ENCODE assay signal across 9 mouse cellular contexts in the genomic region with DNA sequence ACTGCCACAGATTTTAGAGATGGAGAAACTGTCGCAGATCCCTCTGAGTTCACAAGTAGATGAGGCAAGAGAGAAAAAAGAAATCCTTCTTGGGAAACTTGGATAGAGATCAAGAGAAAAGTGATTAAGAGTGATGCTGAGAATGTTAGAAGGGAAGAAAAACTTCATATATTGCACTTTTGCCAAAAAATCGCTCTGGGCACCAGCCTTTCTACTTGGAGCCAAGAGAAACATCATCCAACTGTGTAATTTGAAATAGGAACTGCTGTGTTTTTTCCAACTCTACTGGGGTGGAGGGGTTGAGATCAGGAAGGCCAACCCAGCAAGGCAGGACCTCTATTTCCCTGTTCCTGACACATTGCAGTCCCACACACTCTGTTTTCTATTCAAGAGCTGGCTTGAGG.
DNase-seq lines count a peak whose midpoint lies in the region; ATAC-seq and TF ChIP-seq lines count a peak whose summit lies in the region.
"Had no signal": no experiment of that assay in that cellular context is flagged by ENCODE, and none has a peak within 500 bp of the region (broad histone marks: within the 10 kb centered on the region; RNA-seq: fewer than 3 reads in every experiment).

No protein-coding gene starts in this region.

- ATAC-seq in embryonic facial prominence, embryonic 12.5 days (ENCODE audit: insufficient number of reproducible peaks, insufficient read depth, low FRiP score, low TSS enrichment) = no peak
- ATAC-seq in limb, embryonic 14.5 days (ENCODE audit: low FRiP score, low read depth) = no peak; the same call in 1 of the 2 replicates

- no peaks in the 10 kb centered on the region for H3K4me1 ChIP-seq in embryonic facial prominence, embryonic 12.5 days
- H3K4me1 ChIP-seq in embryonic facial prominence, embryonic 10.5 days = no peaks in the 10 kb centered on the region
- H3K4me1 ChIP-seq in limb, embryonic 14.5 days (ENCODE audit: control insufficient read depth, insufficient read depth, low read length) = 0 out of 2 replicates have a peak, but pooled peaks cover 2% of the 10 kb centered on the region
- peaks cover 9% of the 10 kb centered on the region for H3K4me1 ChIP-seq in limb, embryonic 10.5 days

- H3K9me3 ChIP-seq in embryonic facial prominence, embryonic 12.5 days = no peaks in the 10 kb centered on the region
- no peaks in the 10 kb centered on the region for H3K9me3 ChIP-seq in embryonic facial prominence, embryonic 10.5 days
- 0 out of 2 replicates have a peak, but pooled peaks cover 4% of the 10 kb centered on the region for H3K9me3 ChIP-seq in limb, embryonic 14.5 days (ENCODE audit: control insufficient read depth, low read length)
- no peaks in the 10 kb centered on the region for H3K9me3 ChIP-seq in limb, embryonic 10.5 days (replicated peaks)

- H3K4me3 ChIP-seq in embryonic facial prominence, embryonic 12.5 days = no peak overlapping the region
- H3K4me3 ChIP-seq in embryonic facial prominence, embryonic 10.5 days = no peak overlapping the region
- no peak overlapping the region for H3K4me3 ChIP-seq in limb, embryonic 14.5 days (replicated peaks; ENCODE audit: low read length)
- no peak overlapping the region for H3K4me3 ChIP-seq in limb, embryonic 10.5 days

- peak overlapping the region; percentile 25; the same call in 1 of the 2 replicates for H3K27ac ChIP-seq in embryonic facial prominence, embryonic 12.5 days
- H3K27ac ChIP-seq in embryonic facial prominence, embryonic 10.5 days (replicated peaks) = no peak overlapping the region
- H3K27ac ChIP-seq in limb, embryonic 14.5 days (replicated peaks; ENCODE audit: low read depth, low read length) = no peak overlapping the region
- no peak overlapping the region for H3K27ac ChIP-seq in limb, embryonic 10.5 days

- H3K36me3 ChIP-seq in embryonic facial prominence, embryonic 12.5 days = no peaks in the 10 kb centered on the region
- no peaks in the 10 kb centered on the region for H3K36me3 ChIP-seq in embryonic facial prominence, embryonic 10.5 days (replicated peaks)
- H3K36me3 ChIP-seq in limb, embryonic 14.5 days (ENCODE audit: control insufficient read depth, insufficient read depth, low read length) = no peaks in the 10 kb centered on the region
- H3K36me3 ChIP-seq in limb, embryonic 10.5 days = no peaks in the 10 kb centered on the region

- H3K27me3 ChIP-seq in embryonic facial prominence, embryonic 12.5 days = no peaks in the 10 kb centered on the region
- no peaks in the 10 kb centered on the region for H3K27me3 ChIP-seq in embryonic facial prominence, embryonic 10.5 days (replicated peaks; ENCODE audit: low read depth, poor library complexity, severe bottlenecking)
- no peaks in the 10 kb centered on the region for H3K27me3 ChIP-seq in limb, embryonic 14.5 days (ENCODE audit: control insufficient read depth, insufficient read depth, low read length)
- H3K27me3 ChIP-seq in limb, embryonic 10.5 days (ENCODE audit: low read depth, poor library complexity, severe bottlenecking) = no peaks in the 10 kb centered on the region

- no peak for DNase-seq in embryonic facial prominence, embryonic 10.5 days (ENCODE audit: low spot score)
- DNase-seq in limb, embryonic 14.5 days (ENCODE audit: low spot score) = peak; percentile 83
- no peak for DNase-seq in limb, embryonic 10.5 days (ENCODE audit: low spot score)
- peak; percentile 66 to 67 for DNase-seq in heart, postnatal 10 days
- peak; percentile 33 to 53 for DNase-seq in lung, postnatal 4 days
- DNase-seq in ovary, postnatal 14 days (ENCODE audit: low spot score) = no peak
- DNase-seq in layer of hippocampus, postnatal 25 days (ENCODE audit: extremely low spot score in 1 of 2, low spot score in 1 of 2) = no peak
- DNase-seq: embryo, embryonic 11 days had no signal

- H3K9ac ChIP-seq in embryonic facial prominence, embryonic 12.5 days = no peak overlapping the region
- no peak overlapping the region for H3K9ac ChIP-seq in limb, embryonic 14.5 days (ENCODE audit: low read depth, low read length, severe bottlenecking)

- no peak for TF ChIP-seq POLR2A in limb, embryonic 14.5 days (IDR thresholded peaks at IDR 0.05; ENCODE audit: borderline replicate concordance, extremely low read depth, insufficient read depth, insufficient read length)

- WGBS in embryonic facial prominence, embryonic 12.5 days = 81% methylated on average over 2 of the region's 2 CpGs
- WGBS in embryonic facial prominence, embryonic 10.5 days = 87% methylated on average over 2 of the region's 2 CpGs
- WGBS in limb, embryonic 14.5 days = 68% methylated on average over 2 of the region's 2 CpGs
- WGBS in limb, embryonic 10.5 days = 86% methylated on average over 2 of the region's 2 CpGs

- H3K4me2 ChIP-seq in embryonic facial prominence, embryonic 12.5 days (replicated peaks) = no peak overlapping the region
- no peak overlapping the region for H3K4me2 ChIP-seq in limb, embryonic 14.5 days (replicated peaks; ENCODE audit: low read depth, low read length, severe bottlenecking)

- intact Hi-C loops in heart, postnatal 10 days (cut with DNase I) = loop anchor here (5.0 kb wide), 2 partner anchors 94 to 149 kb away; partner anchors contain the start of gene Cd47

Comparison
In these comparisons a context has a peak if more than half of its experiments do, and no peak if none do; other contexts are left out.
1. DNase-seq: peak in limb, embryonic 14.5 days (single experiment), heart, postnatal 10 days (2 of 2) and lung, postnatal 4 days (2 of 2); none in embryonic facial prominence, embryonic 10.5 days (single experiment), limb, embryonic 10.5 days (single experiment), ovary, postnatal 14 days (single experiment) and layer of hippocampus, postnatal 25 days (0 of 2).